Mouse (Mus musculus) kidney, postnatal 10 days (tissue): ENCODE data around the gene 1600014C10Rik.

Experiments used
- DNase-seq: peaks from one replicate; pipeline ENCODE4 v3.0.0; 2021; ENCODE audit warnings: mixed read lengths

1600014C10Rik gene

DNA sequence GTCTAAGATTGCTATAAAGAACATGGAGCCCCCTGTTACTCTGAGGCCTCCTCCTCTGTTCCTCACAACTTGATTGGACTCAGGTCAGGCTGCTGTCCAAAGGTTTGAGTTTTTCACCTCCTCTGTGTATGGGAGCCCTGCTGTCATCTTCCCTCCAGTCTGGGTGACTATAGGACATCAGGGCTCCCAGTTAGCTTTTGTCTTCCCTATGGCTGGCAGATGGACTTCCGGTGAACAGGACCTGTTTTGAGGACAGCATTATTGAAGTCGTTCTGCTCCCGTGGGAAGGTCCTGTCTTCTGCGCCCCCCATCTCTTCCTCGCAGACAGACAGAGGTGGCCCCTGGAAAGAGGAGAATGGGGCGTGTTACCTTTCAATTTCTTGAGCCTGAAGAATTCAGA, 1.8 kb downstream of the 1600014C10Rik start:
- no peak for DNase-seq

DNA sequence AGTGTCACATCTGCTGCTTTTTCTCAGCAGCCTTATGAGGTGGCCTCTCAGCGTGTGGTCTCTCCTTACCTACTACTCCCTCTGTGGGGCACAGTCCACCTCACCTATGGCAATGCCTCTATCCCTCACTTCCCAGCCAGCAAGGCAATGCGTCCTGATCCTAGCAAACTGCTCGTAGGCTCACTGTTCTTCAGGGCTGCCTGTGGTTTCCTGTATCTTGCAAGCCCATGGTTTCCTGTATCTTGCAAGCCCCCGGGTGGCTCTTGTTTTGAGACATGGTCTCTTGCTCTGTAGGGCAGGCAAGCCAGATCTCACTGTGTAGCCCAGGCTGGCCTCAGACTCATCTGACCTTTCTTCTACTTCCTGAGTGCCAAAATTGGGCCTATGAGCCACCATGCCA, 3.8 kb downstream of the 1600014C10Rik start:
- DNase-seq, result no peak

DNA sequence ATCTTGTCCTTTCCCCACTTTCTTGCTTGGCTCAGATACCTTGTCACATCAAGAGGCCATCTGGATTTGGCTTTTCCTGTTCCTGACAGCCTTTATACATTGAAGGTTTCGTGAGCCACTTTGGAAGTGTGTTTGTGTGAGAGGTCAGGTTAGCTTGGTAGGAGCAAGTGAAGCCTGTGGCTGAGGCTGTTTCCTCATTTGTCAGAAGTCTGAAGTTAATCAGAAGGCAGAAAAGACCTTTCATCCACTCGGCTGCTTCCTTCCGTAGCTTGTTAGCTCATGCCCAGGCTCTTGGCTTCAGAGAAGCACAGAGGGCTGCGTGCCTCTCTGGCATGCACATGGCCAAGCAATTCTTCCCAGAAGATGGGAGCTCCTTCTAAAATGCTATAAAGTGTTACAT, 4.8 kb downstream of the 1600014C10Rik start:
- DNase-seq, result peak; percentile 37

DNA sequence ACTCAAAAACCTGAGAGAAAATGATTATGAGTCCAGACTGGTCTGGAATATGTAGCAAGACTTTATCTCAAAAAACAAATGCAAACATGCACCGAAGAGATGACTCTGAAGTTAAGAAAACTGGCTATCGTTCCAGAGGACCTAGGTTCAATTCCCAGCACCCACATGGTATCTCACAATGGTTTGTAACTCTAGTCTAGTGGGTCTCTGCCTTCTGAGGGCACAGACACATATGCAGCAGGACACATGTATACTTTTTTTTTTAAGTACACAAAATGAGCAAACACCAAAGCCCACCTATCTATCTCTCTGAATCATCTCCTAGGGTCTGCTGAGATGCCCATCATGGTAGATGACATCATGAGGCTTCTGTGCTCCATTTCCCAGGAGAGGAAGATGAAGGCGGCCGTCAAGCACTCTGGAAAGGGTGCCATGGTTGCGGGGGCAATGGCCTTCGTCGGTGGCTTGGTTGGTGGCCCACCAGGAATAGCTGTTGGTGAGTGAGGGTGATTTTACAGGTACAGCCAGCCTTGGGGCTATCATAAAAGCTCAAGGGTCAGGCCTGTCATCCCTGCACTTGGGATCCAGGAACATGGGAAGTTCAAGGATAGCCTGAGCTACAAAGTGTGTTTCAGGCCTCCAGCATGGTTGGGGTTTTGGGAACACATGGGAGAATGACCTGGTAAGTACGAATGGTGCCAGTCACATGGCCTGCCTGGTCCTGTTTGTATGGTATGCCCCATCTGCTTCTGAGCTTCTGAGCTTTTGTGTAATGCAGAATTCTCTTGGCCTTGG, 5.5 kb downstream of the 1600014C10Rik start:
- no peak for DNase-seq

DNA sequence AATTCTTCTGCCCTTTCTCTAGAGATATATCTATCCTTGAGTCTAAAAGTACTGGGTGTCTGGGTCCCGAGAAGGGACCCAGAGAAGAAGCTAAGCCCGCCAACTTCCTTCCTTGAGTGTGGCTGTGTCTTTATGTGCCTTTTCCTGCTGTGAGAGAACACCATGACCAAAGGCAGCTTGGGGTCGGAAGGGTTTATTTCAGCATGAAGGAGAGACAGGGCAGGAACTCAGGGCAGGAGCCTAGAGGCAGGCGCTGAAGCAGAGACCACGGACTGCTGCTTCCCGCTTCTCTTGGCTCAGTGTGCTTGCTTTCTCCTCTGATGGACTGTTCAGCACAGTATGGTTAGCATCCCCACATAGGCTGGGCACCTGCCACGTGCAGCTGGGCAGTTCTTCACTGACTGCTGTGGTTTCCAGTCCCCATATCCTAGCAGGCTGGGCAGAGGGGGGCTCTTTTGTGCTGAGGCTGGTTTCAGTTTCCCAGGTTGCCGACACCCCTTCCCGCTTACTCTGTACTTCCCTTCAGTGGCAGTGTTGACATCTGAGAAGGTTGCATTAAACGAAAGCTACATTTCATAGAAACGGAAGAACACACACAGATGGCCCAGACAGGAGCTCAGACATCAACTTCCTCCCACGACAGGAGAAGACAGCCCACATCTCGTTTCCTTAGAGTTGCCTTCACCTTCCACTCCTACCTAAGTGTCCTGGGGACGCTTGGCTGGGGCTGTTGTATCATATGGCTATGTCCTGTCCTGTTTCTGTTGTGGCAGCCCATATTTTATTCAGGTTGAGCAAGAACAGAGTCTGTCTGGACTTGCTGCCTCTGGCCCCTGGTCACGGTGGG, 6.3 kb downstream of the 1600014C10Rik start:
- DNase-seq, result no peak

DNA sequence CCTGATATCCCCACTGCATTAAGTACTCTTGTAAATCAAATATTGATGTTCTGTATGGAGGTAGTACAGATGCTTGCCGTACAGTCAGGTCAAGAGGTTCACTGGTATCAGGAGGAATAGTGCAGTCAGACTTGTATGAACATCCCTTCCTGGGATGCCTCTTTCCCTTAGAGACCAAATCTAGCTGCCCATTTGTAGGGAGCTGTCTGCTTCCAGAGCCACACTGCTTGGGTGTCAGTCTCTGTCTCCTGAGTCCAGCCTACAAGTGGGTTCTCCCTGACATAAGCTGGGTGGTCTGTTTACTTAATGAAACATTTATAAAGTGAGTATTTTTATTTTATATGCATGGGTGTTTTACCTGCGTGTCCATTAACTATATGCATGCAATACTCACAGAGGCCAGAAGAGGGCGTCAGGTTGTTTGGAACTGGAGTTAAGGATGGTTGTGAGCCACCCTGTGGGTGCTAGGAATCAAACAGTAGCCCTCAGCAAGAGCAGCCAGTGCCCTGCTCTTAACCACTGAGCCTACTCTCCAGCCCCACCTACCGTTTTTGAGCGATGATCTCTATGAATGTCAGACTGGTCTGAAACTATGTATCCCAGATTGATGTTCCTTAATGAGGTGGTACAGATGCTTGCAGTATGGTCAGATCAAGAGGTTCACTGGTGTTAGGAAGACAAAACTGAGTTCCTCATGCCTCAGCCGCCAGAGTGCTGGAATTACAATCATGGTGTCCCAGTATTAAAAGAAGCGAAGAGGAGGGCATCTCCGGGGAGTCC, 7.2 kb downstream of the 1600014C10Rik start:
- DNase-seq, result no peak

DNA sequence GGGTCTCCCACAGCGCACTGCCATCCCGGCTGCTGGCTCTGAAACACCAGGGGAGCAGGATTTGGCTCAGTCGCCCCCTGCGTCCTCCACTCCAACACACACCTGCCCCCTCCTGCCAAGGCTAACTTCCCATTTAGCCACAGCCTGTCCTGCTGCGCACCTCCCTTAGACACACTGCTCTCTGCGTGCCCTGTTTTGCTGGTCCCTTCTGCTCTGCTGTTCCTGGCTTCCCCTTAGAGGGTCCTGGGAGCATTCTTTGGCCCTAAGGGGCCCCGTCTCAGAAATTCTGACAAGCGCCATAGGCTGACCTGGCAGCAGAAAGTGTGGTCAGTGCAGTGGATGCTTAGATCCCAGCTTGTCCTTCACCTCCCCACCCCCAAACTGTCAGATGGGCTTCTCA, 8.1 kb downstream of the 1600014C10Rik start:
- no peak for DNase-seq

DNA sequence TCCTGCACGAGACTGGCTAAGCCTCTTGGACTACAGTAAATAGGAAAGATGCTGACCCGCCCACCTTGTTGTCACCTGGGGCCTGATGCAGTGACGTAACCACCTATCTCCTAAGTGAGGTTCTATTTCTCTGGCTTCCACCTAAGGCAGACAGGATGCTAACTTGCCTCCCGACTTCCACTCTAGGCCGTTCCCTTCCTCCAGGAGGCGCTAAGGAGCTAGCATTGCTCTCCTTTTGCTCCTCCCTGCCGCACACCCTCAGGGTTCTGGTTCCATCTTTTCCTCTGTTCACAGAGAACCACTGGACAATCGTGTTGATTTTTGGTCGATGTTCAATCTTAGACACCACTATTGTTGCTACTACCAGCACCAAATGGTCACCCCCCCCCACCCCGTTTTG, 8.6 kb downstream of the 1600014C10Rik start:
- no peak for DNase-seq

DNA sequence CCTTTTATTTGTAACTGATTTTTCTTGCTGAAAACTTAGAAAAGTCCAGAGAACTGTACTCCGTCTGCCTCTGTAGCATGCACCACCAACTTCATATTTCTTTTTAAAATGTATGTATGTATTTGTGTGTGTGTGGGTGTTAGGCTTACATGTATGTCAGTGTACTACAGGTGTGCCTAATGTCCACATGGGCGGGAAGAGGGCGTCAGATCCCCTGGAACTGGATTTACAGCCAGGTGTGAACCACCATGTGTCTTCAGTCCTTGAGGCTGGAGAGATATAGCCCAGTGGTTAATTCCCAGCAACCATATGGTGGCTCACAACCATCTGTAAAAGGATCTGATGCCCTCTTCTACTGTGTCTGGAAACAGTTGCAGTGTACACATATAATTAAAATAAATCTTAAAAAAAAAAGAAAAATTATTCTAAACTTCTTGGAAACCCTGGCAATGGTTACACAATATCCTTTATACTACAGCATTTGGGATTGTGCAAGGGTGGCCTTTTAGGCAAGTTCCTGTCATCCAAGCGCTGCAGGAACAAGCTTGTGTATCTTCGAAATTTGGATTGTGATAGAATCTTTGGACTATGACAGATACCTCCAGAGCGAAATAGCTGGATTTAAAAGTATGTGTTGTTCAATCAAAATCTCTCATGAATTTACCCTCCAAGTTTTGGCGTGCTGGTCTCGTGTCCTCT, 17.0 kb downstream of the 1600014C10Rik start:
- DNase-seq, result no peak

DNA sequence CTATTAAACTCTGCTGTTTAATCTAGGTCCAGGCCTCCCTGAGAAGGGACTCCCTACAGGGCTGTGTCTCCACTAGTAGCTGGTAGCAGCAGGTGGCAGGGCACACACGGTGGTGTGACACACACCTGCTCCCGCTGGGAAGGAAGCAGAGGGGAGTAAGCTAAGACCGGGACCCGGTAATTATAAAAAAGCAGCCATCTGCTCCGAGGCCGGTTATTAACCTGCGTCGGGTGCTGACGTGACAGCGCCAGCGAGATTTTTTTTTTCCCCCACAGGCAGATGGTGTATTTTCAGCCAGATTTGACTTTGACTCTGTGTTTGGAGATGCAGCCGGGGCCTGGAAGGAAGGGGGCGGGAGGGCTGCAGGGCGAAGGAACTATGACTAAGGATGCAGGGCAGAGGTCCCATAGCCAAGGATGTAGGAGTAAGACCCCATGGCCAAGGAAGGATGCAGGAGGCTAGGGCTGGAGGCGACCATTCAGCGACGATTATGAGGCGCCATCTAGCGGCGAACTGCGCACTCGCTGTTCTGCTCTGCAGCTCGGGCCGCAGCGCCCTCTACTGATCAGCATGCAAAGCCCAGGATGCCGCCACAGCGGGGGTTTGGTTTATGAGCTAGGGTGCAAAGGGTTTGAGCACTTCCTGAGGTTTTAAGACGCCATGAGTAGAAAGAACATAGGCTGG, 17.7 kb downstream of the 1600014C10Rik start:
- DNase-seq, result peak; percentile 93

DNA sequence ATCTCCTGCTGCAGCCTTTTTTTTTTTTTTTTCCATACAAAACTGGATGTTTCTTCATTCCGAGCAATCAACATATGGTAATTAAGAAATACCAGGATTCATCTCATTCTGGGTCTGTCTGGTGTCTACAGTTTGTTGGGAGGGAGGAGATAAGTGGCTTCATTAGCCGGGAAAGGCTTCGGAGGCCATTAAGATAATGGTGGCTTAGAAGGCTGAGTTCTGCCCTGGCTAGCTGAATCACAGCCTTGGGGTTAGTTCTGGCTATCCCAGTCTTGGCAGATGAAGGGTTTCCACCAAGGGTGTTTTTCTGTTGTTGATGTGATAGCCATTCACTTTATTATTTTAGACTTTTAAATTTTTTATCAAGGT, 18.3 kb downstream of the 1600014C10Rik start:
- no peak for DNase-seq

DNA sequence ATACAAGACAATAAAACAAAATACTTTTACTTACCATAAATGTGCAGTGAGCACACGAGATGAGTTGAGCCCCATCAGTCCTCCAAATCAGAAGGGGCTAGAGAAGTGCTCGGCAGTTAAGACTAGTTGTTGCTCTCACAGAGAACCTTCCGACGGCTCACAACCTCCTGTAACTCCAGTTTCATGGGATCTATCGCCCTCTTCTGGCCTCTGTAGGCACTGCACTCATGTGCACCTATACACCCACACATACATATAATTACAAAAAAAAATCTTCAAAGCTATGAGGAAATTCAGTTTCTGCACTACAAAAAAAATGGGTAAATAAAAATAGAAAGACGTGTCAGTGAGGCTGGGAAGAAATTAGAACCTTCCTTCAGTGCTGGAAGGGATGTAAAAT, 21.3 kb downstream of the 1600014C10Rik start:
- no peak for DNase-seq

DNA sequence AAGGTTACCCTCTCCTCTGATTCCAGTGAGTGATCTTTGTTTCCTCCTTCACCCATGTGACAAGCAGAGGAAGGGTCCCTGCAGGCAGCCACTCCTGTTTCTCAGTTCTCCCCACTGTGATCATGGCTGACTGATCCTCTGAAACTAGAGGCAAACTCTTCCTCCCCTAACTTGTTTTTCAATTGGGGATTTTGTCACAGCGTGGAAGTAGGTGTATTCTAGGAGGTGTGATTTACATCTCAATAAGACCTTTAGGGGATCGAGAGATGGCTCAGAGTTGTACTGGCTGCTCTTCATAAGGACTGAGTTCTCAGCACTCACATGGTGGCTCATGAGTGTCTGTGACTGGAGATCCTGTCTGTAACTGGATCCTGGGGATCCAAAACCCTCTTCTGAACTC, 22.8 kb downstream of the 1600014C10Rik start:
- DNase-seq, result no peak

DNA sequence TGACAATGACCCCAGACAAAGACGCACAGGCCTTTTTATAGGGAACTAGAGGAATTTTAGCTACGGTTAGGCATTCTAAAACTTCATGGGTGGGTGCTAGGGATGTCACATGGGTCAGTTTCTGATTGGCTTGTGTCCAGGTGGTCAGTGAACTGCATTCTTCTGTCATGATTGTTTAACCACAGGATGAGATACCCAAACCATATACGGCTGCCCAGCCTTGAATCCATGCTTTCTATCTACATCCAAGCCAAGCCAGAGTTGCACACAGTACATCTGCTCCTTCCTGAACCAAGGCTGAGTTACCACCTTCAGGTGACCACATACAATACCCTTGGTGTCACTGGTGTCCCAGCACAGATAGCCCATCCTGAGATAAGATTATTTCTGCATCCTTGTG, 23.5 kb downstream of the 1600014C10Rik start:
- DNase-seq, result no peak

DNA sequence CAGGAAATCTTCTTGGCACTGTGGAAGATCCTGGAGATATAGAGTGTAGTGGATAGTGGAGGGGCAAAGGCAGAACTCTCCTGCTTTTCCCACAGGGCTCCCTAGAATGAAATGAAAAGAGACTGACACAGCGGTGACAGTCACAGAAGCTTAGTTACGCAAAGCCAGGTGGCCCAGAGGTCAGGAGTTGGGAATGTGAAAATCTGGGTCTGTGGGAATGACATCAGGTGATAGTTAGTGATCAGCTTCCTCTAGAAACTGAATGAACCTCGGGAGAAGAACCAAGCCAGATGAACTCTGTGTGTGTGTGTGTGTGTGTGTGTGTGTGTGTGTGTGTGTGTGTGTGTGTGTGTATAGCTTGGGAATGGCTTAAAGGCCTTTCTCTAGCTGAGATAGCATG, 26.0 kb downstream of the 1600014C10Rik start:
- no peak for DNase-seq

DNA sequence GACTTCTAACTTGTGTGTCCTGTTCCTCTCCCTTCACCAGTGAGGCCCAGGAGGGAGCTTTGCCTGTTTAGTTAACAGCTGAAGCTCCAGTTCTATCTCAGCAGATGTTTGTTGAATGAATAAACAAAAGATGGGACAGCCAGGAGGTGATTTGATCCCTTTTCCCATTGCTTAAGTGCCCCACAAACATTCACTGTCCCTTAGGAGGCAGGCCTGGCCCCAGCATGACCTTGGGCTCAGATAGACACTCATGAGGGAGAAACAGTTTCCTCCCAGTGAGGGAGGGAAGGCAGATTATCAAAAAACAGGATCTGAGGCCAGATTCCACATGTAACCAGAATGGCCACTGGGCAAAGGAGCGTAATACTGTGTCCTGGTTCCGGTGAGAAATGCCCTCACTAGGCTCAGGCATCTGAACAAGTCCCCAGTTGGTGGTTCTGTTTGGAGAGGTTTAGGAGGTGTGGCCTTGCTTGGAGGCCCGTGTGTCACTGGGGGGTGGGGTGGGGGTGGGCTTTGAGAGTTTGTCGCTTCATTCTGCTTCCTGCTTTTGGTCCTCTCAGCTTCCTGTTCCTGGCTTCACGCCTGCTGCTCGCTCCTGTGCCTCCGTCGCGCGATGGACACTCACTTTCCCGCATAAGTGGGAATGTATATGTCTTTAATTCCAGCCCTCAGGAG, 26.6 kb downstream of the 1600014C10Rik start:
- DNase-seq, result no peak

DNA sequence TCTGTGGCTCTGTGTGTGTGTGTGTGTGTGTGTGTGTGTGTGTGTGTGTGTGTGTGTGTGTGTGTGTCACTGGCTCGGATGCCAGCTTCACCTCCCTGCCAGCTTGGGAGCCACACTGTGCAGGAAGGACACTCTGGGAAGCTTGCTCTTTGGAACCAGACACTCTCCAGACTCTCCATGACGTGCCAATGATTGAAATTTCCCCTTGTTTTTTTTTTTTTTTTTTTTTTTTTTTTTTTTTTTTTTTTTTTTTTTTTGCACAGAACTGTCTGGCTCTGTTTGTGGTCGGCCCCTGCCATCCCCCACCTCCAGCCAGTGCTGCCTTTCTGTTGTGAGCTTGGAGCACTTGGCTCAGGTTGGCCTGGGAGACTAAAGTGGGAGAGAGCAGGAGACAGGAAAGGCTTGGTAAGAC, 29.6 kb downstream of the 1600014C10Rik start:
- DNase-seq, result no peak

DNA sequence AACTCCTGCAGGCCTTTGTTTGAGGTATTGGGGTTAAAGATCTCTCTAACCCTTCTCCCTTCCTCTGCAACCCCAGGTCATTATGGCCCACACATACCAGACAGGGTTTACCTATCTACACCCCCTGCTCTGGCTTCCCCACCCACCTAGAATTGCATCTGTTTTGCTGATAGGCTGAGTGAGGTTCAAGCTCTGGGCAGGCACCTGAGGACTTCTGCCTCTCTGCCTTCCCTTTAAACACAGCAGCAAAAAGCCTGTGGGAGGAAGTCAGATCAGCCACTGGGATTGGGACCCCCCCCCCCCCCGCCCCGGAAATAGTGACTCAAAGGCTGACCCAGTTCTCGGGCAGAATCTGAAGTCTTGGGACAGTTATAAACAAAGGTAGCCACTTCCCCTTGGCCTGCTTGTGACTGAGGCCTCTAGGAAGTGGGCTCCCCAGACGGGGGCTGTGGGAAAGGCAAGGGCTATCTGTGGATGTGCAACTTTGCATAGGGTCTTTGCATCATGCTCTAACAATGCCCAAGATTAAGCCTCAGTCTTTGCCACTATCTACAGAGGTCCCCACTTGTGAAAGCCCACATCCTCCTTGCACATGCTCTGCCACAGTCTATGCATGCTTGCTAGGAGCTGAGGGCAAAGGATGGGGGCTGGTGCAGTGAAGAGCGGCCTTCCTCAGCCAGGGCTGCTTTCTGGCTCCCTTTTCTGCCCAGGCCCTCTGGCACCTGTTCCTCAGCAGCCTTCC, 31.6 kb downstream of the 1600014C10Rik start:
- DNase-seq, result no peak

DNA sequence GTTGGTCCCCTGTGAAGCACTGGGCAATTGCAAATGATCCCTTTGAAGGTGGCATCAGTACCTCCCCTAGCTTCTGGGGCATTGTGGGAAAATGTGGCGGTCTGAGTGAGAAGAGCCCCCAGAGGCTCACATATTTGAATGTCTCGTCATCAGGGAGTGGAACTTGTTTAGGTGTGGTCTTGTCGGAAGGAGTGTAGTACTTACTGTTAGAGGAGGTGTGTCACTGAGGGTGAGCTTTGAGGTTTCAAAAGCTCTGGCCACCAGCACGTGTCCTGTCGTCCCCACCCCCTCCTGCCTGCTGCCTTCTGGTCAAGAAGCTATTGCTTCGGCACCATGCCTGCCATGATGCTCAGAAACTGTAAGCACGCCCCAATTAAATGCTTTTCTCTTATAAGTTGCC, 32.3 kb downstream of the 1600014C10Rik start:
- DNase-seq, result no peak

DNA sequence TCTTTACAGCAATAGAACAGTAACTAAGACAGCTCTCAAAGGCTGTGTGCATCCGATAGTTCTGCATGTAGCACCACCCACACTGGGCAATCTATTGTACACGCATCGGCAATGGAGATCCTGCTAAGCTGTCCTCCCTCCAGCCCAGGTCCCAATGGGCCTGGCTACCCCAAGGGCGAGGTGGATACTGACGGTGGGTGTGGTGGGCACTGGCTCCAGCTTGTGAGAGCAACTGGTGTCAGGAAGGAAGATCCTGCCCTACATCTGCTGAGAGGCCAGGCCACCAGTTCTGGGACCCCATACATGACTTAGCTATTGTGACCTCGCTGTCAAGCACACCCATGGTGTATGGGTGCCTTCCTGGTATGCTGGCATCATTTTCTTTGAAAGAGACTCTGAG, 32.7 kb downstream of the 1600014C10Rik start:
- DNase-seq, result no peak
